Mouse (Mus musculus) urinary bladder, postnatal 25 days (tissue): Measurements from ENCODE around the gene Ssna1.
A peak's percentile ranks its signal among the peaks of the same experiment; 100 is the strongest.
"Not testable (repeated sequence)": the region's sequence is repeated elsewhere in the genome, so short reads cannot be mapped to it uniquely, and the experiment has no call there.

Source experiments
- DNase-seq: peaks from one replicate; pipeline ENCODE4 v3.0.0; 2022; ENCODE audit warnings: low spot score

Gene Ssna1

DNA sequence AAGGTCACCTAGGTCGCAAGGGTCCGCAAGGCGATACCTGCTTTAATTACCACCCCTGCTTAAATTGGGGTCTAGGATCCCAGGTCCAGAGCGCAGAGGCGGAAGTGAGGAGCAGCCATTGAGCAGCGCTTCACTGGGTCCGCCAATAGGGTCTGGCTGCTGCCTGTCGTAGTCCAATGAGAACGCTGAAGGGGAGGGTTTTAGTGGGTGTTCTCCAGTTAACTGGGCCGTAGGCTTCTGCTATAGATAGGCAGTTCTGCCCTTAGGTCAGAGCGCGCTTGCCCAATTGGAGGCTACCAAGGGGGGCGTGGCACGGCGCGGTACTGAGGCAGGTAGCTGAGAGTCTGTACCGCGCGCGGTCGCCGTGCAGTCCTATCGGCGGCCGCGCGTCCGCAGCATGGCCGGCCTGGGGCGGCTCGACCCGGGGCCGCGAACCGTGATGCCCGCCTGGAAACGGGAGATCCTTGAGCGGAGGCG lies 9.9 kb downstream of the Ssna1 start, which contains the start of gene Tprn:
Gene Tprn, plus strand, starts transcription at position 328 of the 477 bp plus-strand sequence.
- peak; percentile 85 for DNase-seq

GRCm38 (mm10) chr2:25261870-25262269 lies 10.4 kb downstream of the Ssna1 start:
- no peak for DNase-seq

- no peak for DNase-seq
These were observed 13.4 kb downstream of the Ssna1 start for GRCm38 (mm10) chr2:25258887-25259286.

DNA sequence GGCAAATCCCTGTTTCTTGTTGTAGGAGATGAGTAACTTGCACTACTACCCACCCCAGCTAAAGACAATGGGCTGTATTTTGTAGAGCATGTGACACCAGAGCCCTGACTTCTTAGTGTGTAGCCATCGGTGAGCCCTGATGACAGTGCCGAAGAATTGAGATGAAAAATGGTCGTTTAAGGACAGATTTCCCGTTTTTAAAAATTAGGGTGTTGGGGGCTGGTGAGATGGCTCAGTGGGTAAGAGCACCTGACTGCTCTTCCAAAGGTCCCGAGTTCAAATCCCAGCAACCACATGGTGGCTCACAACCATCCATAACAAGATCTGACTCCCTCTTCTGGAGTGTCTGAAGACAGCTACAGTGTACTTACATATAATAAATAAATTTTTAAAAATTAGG lies 15.0 kb downstream of the Ssna1 start:
- not testable (repeated sequence) for DNase-seq

DNA sequence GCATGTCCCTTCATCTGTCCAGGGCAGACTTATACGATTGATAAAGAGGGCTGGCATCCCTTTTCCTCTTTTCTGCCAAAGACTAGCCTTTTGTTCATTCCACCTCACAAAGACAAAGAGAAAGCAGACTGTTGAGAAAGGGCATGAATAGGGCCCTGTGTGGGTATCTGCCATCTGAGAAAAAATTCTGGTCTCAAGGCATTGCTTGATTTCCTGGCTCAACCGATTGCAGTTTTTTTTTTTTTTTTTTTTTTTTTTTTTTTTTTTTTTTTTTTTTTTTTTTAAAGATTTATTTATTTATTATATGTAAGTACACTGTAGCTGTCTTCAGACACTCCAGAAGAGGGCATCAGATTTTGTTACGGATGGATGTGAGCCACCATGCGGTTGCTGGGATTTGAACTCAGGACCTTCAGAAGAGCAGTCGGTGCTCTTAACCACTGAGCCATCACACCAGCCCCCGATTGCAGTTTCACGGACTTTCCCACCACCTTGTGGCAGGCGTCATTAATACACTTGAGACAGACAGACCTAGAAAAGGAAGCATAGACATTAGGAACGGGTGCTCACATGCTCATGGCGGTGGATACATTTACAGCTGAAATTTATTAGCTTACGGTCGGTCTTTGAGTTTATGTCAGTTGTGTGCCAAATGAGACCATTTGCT lies 15.7 kb downstream of the Ssna1 start:
- not testable (repeated sequence) for DNase-seq

- peak; percentile 86 for DNase-seq
These were observed 16.9 kb downstream of the Ssna1 start, which contains the start of gene Tmem203 for GRCm38 (mm10) chr2:25255284-25255779. Gene Tmem203, plus strand, starts transcription at chr2:25255439.

DNA sequence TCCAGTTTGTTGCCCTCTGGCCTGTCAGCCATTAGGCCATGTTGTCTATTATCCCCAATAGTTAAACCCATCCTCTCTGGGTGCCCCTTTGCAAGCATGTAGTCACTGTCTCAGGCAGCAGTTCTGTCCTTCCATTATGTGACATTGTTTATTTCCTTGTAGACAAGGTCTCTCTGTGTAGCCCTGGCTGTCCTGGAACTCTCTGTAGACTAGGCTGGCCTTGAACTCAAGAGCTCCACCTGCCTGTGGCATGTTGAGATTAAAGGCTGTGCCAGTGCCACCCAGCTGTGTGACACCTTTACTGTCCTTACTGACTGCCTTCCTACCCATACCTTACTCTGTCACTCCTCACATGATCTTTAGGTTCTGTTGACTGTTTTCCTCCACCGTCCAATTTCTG lies 19.9 kb downstream of the Ssna1 start:
- DNase-seq: no peak

DNA sequence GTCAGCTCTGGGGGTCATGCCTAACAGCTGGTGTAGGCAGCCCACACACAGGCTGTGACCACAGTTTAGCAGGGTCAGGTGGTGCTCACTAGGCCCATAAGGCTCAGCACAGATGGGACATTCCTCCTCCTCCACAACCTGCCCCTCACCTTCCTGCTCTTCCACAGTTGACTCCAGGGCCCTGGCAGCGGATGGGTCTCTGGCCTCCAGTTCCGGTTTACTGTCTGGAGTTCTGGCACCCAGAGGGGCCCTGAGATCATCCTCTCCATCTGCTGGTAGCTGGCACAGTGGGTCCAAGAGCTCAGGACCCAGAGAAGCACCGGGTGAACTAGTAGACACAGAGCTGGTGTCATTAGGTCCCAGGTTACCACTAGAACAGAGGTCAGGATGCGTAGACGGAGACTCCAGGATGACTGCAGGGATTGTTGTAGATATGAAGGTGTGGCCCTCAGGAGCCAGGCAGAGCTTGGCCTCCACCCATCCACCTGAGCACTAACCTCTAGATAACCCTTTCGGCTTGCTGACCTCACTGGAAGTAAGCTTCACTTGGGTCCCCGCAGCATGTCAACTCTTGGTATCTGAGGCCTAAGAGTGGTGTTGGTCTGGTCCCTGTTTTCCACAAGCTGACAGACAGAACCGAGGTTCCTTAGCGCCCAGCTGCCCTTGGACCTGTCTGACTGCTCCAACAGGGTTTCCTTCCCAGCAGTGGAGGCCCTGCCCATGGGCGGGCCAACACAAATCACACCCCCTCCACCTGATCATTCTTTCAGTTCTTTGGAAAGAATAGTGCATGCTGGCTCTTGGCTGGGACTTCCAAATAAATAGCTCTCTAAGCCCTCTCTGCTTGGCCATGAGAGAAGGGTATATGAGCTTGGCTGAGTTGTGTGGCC lies 25.8 kb downstream of the Ssna1 start, which contains the start of gene AL732309.1:
Gene AL732309.1, minus strand, starts transcription at position 681 of the 890 bp plus-strand sequence.
- peak; percentile 21 for DNase-seq

DNA sequence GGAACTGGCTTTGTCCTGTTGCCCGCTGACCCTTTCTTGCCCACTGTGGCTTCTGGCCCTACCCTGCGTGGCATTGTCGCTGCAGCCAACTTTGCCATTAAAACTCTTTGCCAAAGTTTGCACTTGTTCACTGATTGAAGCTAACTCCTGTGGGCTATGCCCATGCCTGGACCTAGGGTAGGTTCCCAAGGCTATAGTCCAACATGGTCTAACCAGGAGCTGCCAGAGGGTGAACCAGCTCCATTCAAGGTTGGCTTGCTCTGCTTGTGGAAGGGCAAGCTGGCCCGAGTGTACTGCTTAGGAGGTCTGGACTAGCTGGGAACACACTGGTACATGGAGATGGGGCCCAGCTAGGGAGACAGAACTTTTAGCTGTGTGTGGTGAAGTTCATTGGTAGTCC lies 28.1 kb downstream of the Ssna1 start:
- no peak for DNase-seq

- no peak for DNase-seq
These were observed 28.9 kb downstream of the Ssna1 start for GRCm38 (mm10) chr2:25243342-25243741.

GRCm38 (mm10) chr2:25242101-25242506 lies 30.1 kb downstream of the Ssna1 start, which contains the start of the genes Rnf208 and Cysrt1:
Gene Rnf208, plus strand, starts transcription at chr2:25242255.
Gene Cysrt1, minus strand, starts transcription at chr2:25242452.
- no peak for DNase-seq

GRCm38 (mm10) chr2:25241438-25241775 lies 30.8 kb downstream of the Ssna1 start:
- no peak for DNase-seq

- peak; percentile 61 for DNase-seq
These were observed 31.4 kb downstream of the Ssna1 start for GRCm38 (mm10) chr2:25240723-25241437.

DNA sequence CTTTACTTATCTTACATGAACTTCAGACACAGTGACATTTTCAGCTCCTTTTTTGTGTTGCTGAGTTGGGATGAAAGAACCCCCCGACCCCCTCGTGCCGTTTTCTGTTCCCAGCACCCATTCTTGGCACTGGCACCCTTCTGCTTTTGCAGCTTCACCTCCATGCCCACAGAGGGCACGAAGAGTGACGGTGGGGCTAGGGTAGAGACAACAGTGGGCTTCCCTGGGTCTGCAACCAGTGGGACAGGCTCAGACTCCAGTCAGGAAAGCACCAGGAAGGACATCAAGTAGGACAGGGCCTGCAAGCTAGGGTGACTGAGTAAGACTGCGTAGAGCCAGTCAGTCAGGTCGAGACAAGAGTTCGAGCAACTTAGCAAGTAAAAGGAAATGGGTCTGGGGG lies 31.9 kb downstream of the Ssna1 start:
- no peak for DNase-seq

- no peak for DNase-seq
These were observed 32.5 kb downstream of the Ssna1 start for GRCm38 (mm10) chr2:25239766-25240165.

GRCm38 (mm10) chr2:25238106-25238505 lies 34.1 kb downstream of the Ssna1 start:
- DNase-seq: no peak

DNA sequence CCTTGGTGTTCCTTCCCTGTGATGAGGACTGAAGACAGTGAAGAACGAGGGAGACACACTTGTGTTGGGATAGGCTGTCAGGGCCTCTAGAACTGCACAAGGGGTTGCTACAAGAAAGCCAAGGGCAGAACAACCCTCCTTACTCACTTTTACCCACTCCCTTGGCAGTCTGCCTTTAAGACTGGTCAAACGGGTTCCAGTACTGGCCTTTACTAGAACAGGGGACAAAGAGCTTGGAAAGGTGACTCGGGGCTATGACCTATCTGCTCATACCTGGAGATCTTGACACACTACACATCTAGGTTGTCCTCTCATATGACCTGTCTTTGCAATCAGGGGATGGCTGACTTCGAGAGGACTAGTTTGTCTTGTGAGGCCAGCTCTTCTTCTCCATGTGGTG lies 34.7 kb downstream of the Ssna1 start:
- DNase-seq: peak; percentile 71

- no peak for DNase-seq
These were observed 35.6 kb downstream of the Ssna1 start, which contains the start of gene Rnf224 for GRCm38 (mm10) chr2:25236614-25237013. Gene Rnf224, minus strand, starts transcription at chr2:25236787.

GRCm38 (mm10) chr2:25234551-25235220 lies 37.6 kb downstream of the Ssna1 start:
- no peak for DNase-seq

- DNase-seq: no peak
These were observed 38.2 kb downstream of the Ssna1 start, which contains the start of gene Slc34a3 for GRCm38 (mm10) chr2:25234050-25234449. Gene Slc34a3, minus strand, starts transcription at chr2:25234364.

DNA sequence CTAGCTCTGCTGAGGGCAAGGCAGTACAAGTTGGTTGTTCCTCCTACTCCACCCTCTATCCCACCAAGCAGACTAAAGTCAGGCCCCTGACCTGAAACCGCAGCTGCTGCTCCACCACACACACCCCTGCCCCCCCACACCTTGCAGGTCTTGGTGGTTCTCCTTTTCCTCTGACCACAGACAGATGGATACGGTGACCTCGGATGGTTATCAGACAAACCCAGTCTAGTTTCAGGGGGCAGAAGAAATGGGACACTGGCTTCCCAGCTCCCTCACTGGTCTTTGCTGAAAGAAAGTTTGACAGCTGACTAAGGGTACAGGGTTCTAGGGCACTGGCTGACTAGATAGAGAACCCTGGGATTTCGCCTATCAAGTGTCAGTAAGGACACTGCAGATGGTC lies 38.8 kb downstream of the Ssna1 start:
- DNase-seq: no peak
